In genomic region chr4:41636366-41636765, GRCm38 (mm10) we compare ENCODE assay signal across 12 mouse cellular contexts. TPM values are rescaled to one million over a fixed set of nuclear protein-coding genes. Genes with fewer than 3 reads are reported as not detected.
DNase-seq lines count a peak whose midpoint lies in the region; ATAC-seq and TF ChIP-seq lines count a peak whose summit lies in the region.
"Had no signal": no experiment of that assay in that cellular context is flagged by ENCODE, and none has a peak within 500 bp of the region (broad histone marks: within the 10 kb centered on the region; RNA-seq: fewer than 3 reads in every experiment).

No protein-coding gene starts in this region.

- no peak for TF ChIP-seq POLR2A in lung, adult 2 months (IDR thresholded peaks at IDR 0.05; ENCODE audit: borderline replicate concordance, extremely low read depth, low read depth, low read length)

- 42% methylated on average over 7 of the region's 7 CpGs for WGBS in lung, adult 2 months
- 33% methylated on average over 7 of the region's 7 CpGs for WGBS in embryonic facial prominence, embryonic 15.5 days
- 35% methylated on average over 7 of the region's 7 CpGs for WGBS in neural tube, embryonic 13.5 days

- no peaks in the 10 kb centered on the region for H3K9me3 ChIP-seq in embryonic facial prominence, embryonic 15.5 days (replicated peaks)
- no peaks in the 10 kb centered on the region for H3K9me3 ChIP-seq in neural tube, embryonic 13.5 days
- H3K9me3 ChIP-seq: G1E; heart, embryonic 13.5 days had no signal

- no peak overlapping the region for H3K4me2 ChIP-seq in embryonic facial prominence, embryonic 15.5 days (replicated peaks)
- H3K4me2 ChIP-seq in neural tube, embryonic 13.5 days: no peak overlapping the region
- H3K4me2 ChIP-seq: heart, embryonic 13.5 days had no signal

- H3K27ac ChIP-seq in embryonic facial prominence, embryonic 15.5 days (replicated peaks): peak overlapping the region; percentile 58
- peak overlapping the region; percentile 2 for H3K27ac ChIP-seq in neural tube, embryonic 13.5 days (replicated peaks)
- H3K27ac ChIP-seq: heart, embryonic 13.5 days; layer of hippocampus, adult 2 months had no signal

- no peaks in the 10 kb centered on the region for H3K36me3 ChIP-seq in embryonic facial prominence, embryonic 15.5 days
- peaks cover 11% of the 10 kb centered on the region for H3K36me3 ChIP-seq in neural tube, embryonic 13.5 days
- H3K36me3 ChIP-seq: G1E; heart, embryonic 13.5 days had no signal

- no peak for ATAC-seq in embryonic facial prominence, embryonic 15.5 days (ENCODE audit: insufficient number of reproducible peaks, low FRiP score, low TSS enrichment, low read depth)
- ATAC-seq in neural tube, embryonic 13.5 days (ENCODE audit: low read depth): no peak
- ATAC-seq in monocyte, adult 5-6 weeks (replicated peaks; ENCODE audit: insufficient number of reproducible peaks, low FRiP score, low TSS enrichment, poor library complexity, severe bottlenecking): no peak
- ATAC-seq: forebrain, embryonic 16.5 days had no signal

- TF ChIP-seq CTCF in lung, adult 2 months (IDR thresholded peaks at IDR 0.05; ENCODE audit: insufficient read depth, low read length): no peak

- peaks cover 5% of the 10 kb centered on the region; the same call in 1 of the 2 replicates for H3K27me3 ChIP-seq in embryonic facial prominence, embryonic 15.5 days
- H3K27me3 ChIP-seq in neural tube, embryonic 13.5 days: no peaks in the 10 kb centered on the region

- peaks cover 3% of the 10 kb centered on the region for H3K4me1 ChIP-seq in lung, adult 2 months (ENCODE audit: control insufficient read depth, insufficient read depth, low read length)
- H3K4me1 ChIP-seq in embryonic facial prominence, embryonic 15.5 days: peaks cover 71% of the 10 kb centered on the region
- H3K4me1 ChIP-seq in neural tube, embryonic 13.5 days (replicated peaks): peaks cover 75% of the 10 kb centered on the region

- H3K4me3 ChIP-seq in lung, adult 2 months (replicated peaks; ENCODE audit: extremely low read depth, low read depth, low read length): no peak overlapping the region
- H3K4me3 ChIP-seq in embryonic facial prominence, embryonic 15.5 days (replicated peaks): no peak overlapping the region
- H3K4me3 ChIP-seq in neural tube, embryonic 13.5 days: no peak overlapping the region
- H3K4me3 ChIP-seq: heart, embryonic 13.5 days; layer of hippocampus, adult 2 months had no signal

- DNase-seq in lung, postnatal 36 days: peak; percentile 30
- DNase-seq in lung, adult 2 months: no peak
- peak; percentile 37 to 54 for DNase-seq in kidney, adult 8-10 months
- no peak for DNase-seq in spleen, postnatal 14 days (ENCODE audit: low spot score in 2 of 2)

- no peak overlapping the region for H3K9ac ChIP-seq in embryonic facial prominence, embryonic 15.5 days
- 0 out of 2 replicates have a peak overlapping the region, but pooled peaks have one; percentile 22 for H3K9ac ChIP-seq in neural tube, embryonic 13.5 days
- H3K9ac ChIP-seq: heart, embryonic 13.5 days had no signal

RNA-seq across cellular contexts. Expression of gene Enho, which starts 3.8 kb away (rescaled TPM):
- 36.4 and 48.9 TPM in 2 replicates for polyA plus RNA-seq in lung, adult 2 months (2012; rRNA removed)
- 23.8 and 27.3 TPM in 2 replicates for polyA plus RNA-seq in embryonic facial prominence, embryonic 15.5 days (2015; fragmentation: Nextera tagmentation; extraction: Ambion mirVana)
- 79.3 and 81.9 TPM in 2 replicates for polyA plus RNA-seq in neural tube, embryonic 13.5 days (2015; fragmentation: Nextera tagmentation; extraction: Ambion mirVana)
- 0.49 to 0.75 TPM in 2 of 3 replicates, not detected in the other for total RNA-seq in monocyte, adult 5-6 weeks (2017)
- total RNA-seq: neutrophil, adult 5-6 weeks had no signal
- polyA plus RNA-seq: G1E had no signal

Comparison
In these comparisons a context has a peak if more than half of its experiments do, and no peak if none do; other contexts are left out.
1. DNase-seq: peak in lung, postnatal 36 days (single experiment) and kidney, adult 8-10 months (2 of 2); none in lung, adult 2 months (single experiment) and spleen, postnatal 14 days (0 of 2).